Comparison of ENCODE assay signal across 17 mouse cellular contexts in genomic region chr10:7737122-7737521, GRCm38 (mm10). TPM values are rescaled to one million over a fixed set of nuclear protein-coding genes. Genes with fewer than 3 reads are reported as not detected.
A peak's percentile ranks its signal among the peaks of the same experiment; 100 is the strongest.
DNase-seq lines count a peak whose midpoint lies in the region; ATAC-seq and TF ChIP-seq lines count a peak whose summit lies in the region.
"Had no signal": no experiment of that assay in that cellular context is flagged by ENCODE, and none has a peak within 500 bp of the region (broad histone marks: within the 10 kb centered on the region; RNA-seq: fewer than 3 reads in every experiment).

No protein-coding gene starts in this region.

- H3K27ac ChIP-seq in liver, adult 2 months (replicated peaks; ENCODE audit: insufficient read depth, low read depth, low read length) = no peak overlapping the region
- H3K27ac ChIP-seq in liver, embryonic 11.5 days (ENCODE audit: low read depth, low read length) = no peak overlapping the region
- H3K27ac ChIP-seq: embryonic facial prominence, embryonic 13.5 days; heart, embryonic 13.5 days; liver, embryonic 14.5 days; stomach, embryonic 15.5 days had no signal

- ATAC-seq in liver, embryonic 11.5 days (replicated peaks; ENCODE audit: low FRiP score) = no peak
- ATAC-seq: activated CD4-positive, CD25-positive, alpha-beta regulatory T cell, adult 4 months; intestine, postnatal 0 days; Patski had no signal

- H3K27me3 ChIP-seq in liver, adult 2 months (ENCODE audit: control insufficient read depth, insufficient read depth, low read length) = no peaks in the 10 kb centered on the region
- H3K27me3 ChIP-seq in liver, embryonic 11.5 days (replicated peaks; ENCODE audit: control insufficient read depth, insufficient read depth, low read length) = no peaks in the 10 kb centered on the region
- H3K27me3 ChIP-seq: embryonic facial prominence, embryonic 13.5 days; heart, embryonic 13.5 days; Patski; stomach, embryonic 15.5 days had no signal

- H3K4me2 ChIP-seq in liver, embryonic 11.5 days = no peak overlapping the region
- H3K4me2 ChIP-seq: embryonic facial prominence, embryonic 13.5 days; heart, embryonic 13.5 days; stomach, embryonic 15.5 days had no signal

- intact Hi-C loops in gastrocnemius, postnatal 14 days (cut with DNase I; ENCODE audit: low total_unique reads) = no loop called here
- intact Hi-C loops in left cerebral cortex, postnatal 36 days (cut with DNase I) = no loop called here

- H3K4me3 ChIP-seq in liver, adult 2 months (ENCODE audit: insufficient read depth, low read depth, low read length) = no peak overlapping the region
- H3K4me3 ChIP-seq in liver, embryonic 11.5 days (ENCODE audit: low read depth, low read length) = no peak overlapping the region
- H3K4me3 ChIP-seq: embryonic facial prominence, embryonic 13.5 days; heart, embryonic 13.5 days; stomach, embryonic 15.5 days had no signal

- no peak for TF ChIP-seq CTCF in liver, adult 2 months (IDR thresholded peaks at IDR 0.05; ENCODE audit: low read depth, low read length)

- no peaks in the 10 kb centered on the region for H3K9me3 ChIP-seq in liver, embryonic 11.5 days (ENCODE audit: control insufficient read depth, low read length)
- H3K9me3 ChIP-seq: embryonic facial prominence, embryonic 13.5 days; heart, embryonic 13.5 days; stomach, embryonic 15.5 days had no signal

- H3K36me3 ChIP-seq in liver, adult 2 months (ENCODE audit: control insufficient read depth, insufficient read depth, low read length) = peaks cover 3% of the 10 kb centered on the region
- no peaks in the 10 kb centered on the region for H3K36me3 ChIP-seq in liver, embryonic 11.5 days (ENCODE audit: control insufficient read depth, insufficient read depth, low read length)

- H3K9ac ChIP-seq in liver, adult 2 months (ENCODE audit: low read depth, low read length) = no peak overlapping the region
- no peak overlapping the region for H3K9ac ChIP-seq in liver, embryonic 11.5 days (ENCODE audit: low read depth, low read length)
- H3K9ac ChIP-seq: embryonic facial prominence, embryonic 13.5 days; heart, embryonic 13.5 days; liver, embryonic 14.5 days; stomach, embryonic 15.5 days had no signal

- peaks cover 10% of the 10 kb centered on the region for H3K4me1 ChIP-seq in liver, adult 2 months (ENCODE audit: control insufficient read depth, insufficient read depth, low read length)
- H3K4me1 ChIP-seq in liver, embryonic 11.5 days (replicated peaks; ENCODE audit: control insufficient read depth, insufficient read depth, low read length) = peaks cover 8% of the 10 kb centered on the region
- H3K4me1 ChIP-seq: embryonic facial prominence, embryonic 13.5 days; stomach, embryonic 15.5 days had no signal

- no peak for TF ChIP-seq POLR2A in liver, adult 2 months (IDR thresholded peaks at IDR 0.05; ENCODE audit: extremely low read depth, insufficient read depth, low read length)

- H3K79me2 ChIP-seq in liver, adult 2 months (ENCODE audit: control insufficient read depth, insufficient read depth, low read length) = peaks cover 2% of the 10 kb centered on the region; the same call in 1 of the 2 replicates

- peak; percentile 12 for DNase-seq in gastrocnemius, postnatal 14 days
- no peak for DNase-seq in gastrocnemius, adult 8-10 months (ENCODE audit: low spot score in 2 of 2)
- peak; percentile 98 for DNase-seq in liver, adult 2 months (ENCODE audit: extremely low read depth, low read depth, low spot score)
- no peak for DNase-seq in liver, embryonic 11.5 days (ENCODE audit: low spot score)
- DNase-seq in gastrocnemius, postnatal 25 days = peak; percentile 39
- DNase-seq in lung, postnatal 14 days = peak; percentile 5
- DNase-seq in left cerebral cortex, postnatal 36 days (ENCODE audit: low spot score in 2 of 2) = no peak
- DNase-seq: cerebellum, adult 9-11 months; heart, postnatal 4 days; kidney, postnatal 14 days had no signal

RNA-seq across cellular contexts. Expression of gene Katna1, which starts 11.3 kb away (rescaled TPM):
- 10 to 100 TPM; 10.9 to 11.1 TPM for total RNA-seq in gastrocnemius, postnatal 14 days (2021)
- total RNA-seq in gastrocnemius, adult 8-10 months (2022) = 10 to 100 TPM; 11.4 to 13.8 (median 11.9) TPM
- 16.0 and 18.9 TPM in 2 replicates for total RNA-seq in liver, adult 2 months (2014; rRNA removed)
- 1.7 and 2.4 TPM in 2 replicates for polyA plus RNA-seq in liver, adult 2 months (2012; rRNA removed)
- 63.6 and 68.0 TPM in 2 replicates for polyA plus RNA-seq in liver, embryonic 11.5 days (2014; fragmentation: Nextera tagmentation; extraction: Ambion mirVana)
- 10 to 100 TPM in 1 of 2 experiments, 1 to 10 TPM in 1; 9.7 to 10.7 TPM for total RNA-seq in gastrocnemius, postnatal 25 days (2021)
- total RNA-seq in left cerebral cortex, postnatal 36 days (2021) = 10 to 100 TPM; 12.4 to 17.5 TPM

RNA-seq across cellular contexts. Expression of gene Ginm1, which starts 55.5 kb away (rescaled TPM):
- total RNA-seq in gastrocnemius, postnatal 14 days (2021) = 10 to 100 TPM; 80.3 to 86.0 TPM
- 100 to 1,000 TPM; 102 to 111 (median 105) TPM for total RNA-seq in gastrocnemius, adult 8-10 months (2022)
- total RNA-seq in liver, adult 2 months (2014; rRNA removed) = 34.4 and 64.2 TPM in 2 replicates
- 13.6 TPM in 2 replicates for polyA plus RNA-seq in liver, adult 2 months (2012; rRNA removed)
- polyA plus RNA-seq in liver, embryonic 11.5 days (2014; fragmentation: Nextera tagmentation; extraction: Ambion mirVana) = 41.5 and 48.0 TPM in 2 replicates
- 10 to 100 TPM; 87.1 to 92.7 TPM for total RNA-seq in gastrocnemius, postnatal 25 days (2021)
- 10 to 100 TPM; 20.2 to 20.9 TPM for total RNA-seq in left cerebral cortex, postnatal 36 days (2021)

RNA-seq across cellular contexts. Expression of gene Ppil4, which starts 55.6 kb away (rescaled TPM):
- 10 to 100 TPM; 11.4 to 12.2 TPM for total RNA-seq in gastrocnemius, postnatal 14 days (2021)
- 10 to 100 TPM in 2 of 4 experiments, 1 to 10 TPM in 2; 7.9 to 10.6 (median 9.8) TPM for total RNA-seq in gastrocnemius, adult 8-10 months (2022)
- total RNA-seq in liver, adult 2 months (2014; rRNA removed) = 9.1 and 12.1 TPM in 2 replicates
- polyA plus RNA-seq in liver, adult 2 months (2012; rRNA removed) = 2.4 and 2.8 TPM in 2 replicates
- polyA plus RNA-seq in liver, embryonic 11.5 days (2014; fragmentation: Nextera tagmentation; extraction: Ambion mirVana) = 44.3 and 53.0 TPM in 2 replicates
- total RNA-seq in gastrocnemius, postnatal 25 days (2021) = 10 to 100 TPM; 10.2 to 10.5 TPM
- 10 to 100 TPM; 27.3 to 36.6 TPM for total RNA-seq in left cerebral cortex, postnatal 36 days (2021)

RNA-seq across cellular contexts. Expression of gene Lats1, which starts 56.1 kb away (rescaled TPM):
- total RNA-seq in gastrocnemius, postnatal 14 days (2021) = 10 to 100 TPM; 12.1 to 12.9 TPM
- total RNA-seq in gastrocnemius, adult 8-10 months (2022) = 10 to 100 TPM in 3 of 4 experiments, 1 to 10 TPM in 1; 9.4 to 11.4 (median 10.3) TPM
- 9.9 and 11.1 TPM in 2 replicates for total RNA-seq in liver, adult 2 months (2014; rRNA removed)
- 6.2 and 6.9 TPM in 2 replicates for polyA plus RNA-seq in liver, adult 2 months (2012; rRNA removed)
- polyA plus RNA-seq in liver, embryonic 11.5 days (2014; fragmentation: Nextera tagmentation; extraction: Ambion mirVana) = 7.7 and 7.9 TPM in 2 replicates
- total RNA-seq in gastrocnemius, postnatal 25 days (2021) = 10 to 100 TPM in 1 of 2 experiments, 1 to 10 TPM in 1; 9.8 to 10.7 TPM
- total RNA-seq in left cerebral cortex, postnatal 36 days (2021) = 10 to 100 TPM; 30.3 to 34.3 TPM

RNA-seq across cellular contexts. Expression of gene Pcmt1, which starts 56.2 kb away (rescaled TPM):
- total RNA-seq in gastrocnemius, postnatal 14 days (2021) = 100 to 1,000 TPM in 1 of 2 experiments, 10 to 100 TPM in 1; 99.3 to 100 TPM
- total RNA-seq in gastrocnemius, adult 8-10 months (2022) = 100 to 1,000 TPM; 111 to 131 (median 116) TPM
- 30.2 and 33.1 TPM in 2 replicates for total RNA-seq in liver, adult 2 months (2014; rRNA removed)
- polyA plus RNA-seq in liver, adult 2 months (2012; rRNA removed) = 21.8 and 23.6 TPM in 2 replicates
- polyA plus RNA-seq in liver, embryonic 11.5 days (2014; fragmentation: Nextera tagmentation; extraction: Ambion mirVana) = 137 and 143 TPM in 2 replicates
- 100 to 1,000 TPM in 1 of 2 experiments, 10 to 100 TPM in 1; 97.2 to 102 TPM for total RNA-seq in gastrocnemius, postnatal 25 days (2021)
- 100 to 1,000 TPM; 179 to 195 TPM for total RNA-seq in left cerebral cortex, postnatal 36 days (2021)

Comparison
In these comparisons a context has a peak if more than half of its experiments do, and no peak if none do; other contexts are left out.
1. DNase-seq: peak in gastrocnemius, postnatal 14 days (single experiment), liver, adult 2 months (single experiment), gastrocnemius, postnatal 25 days (single experiment) and lung, postnatal 14 days (single experiment); none in gastrocnemius, adult 8-10 months (0 of 2), liver, embryonic 11.5 days (single experiment) and left cerebral cortex, postnatal 36 days (0 of 2).